Comparison of ENCODE assay signal across 9 mouse cellular contexts in the genomic region with DNA sequence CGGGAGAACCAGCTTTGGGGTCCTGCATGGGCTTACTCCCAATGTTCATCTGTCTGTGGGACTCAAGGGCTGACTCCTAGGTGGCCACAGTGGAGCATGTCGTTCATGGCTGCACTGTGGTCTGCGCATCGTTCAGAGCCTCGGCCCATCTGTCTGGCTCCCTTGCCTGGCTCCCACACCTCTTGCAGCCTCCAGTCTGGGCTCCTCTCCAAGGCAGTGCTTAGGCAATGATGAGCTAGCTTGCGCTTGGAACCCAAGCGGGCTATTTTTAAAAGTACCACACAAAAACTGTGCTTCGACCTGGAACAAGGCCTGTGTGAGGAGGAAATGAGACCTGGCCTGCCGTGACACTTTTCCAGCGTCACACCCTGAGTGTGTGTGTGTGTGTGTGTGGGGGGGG. TPM values are rescaled to one million over a fixed set of nuclear protein-coding genes. Genes with fewer than 3 reads are reported as not detected.
DNase-seq lines count a peak whose midpoint lies in the region; ATAC-seq and TF ChIP-seq lines count a peak whose summit lies in the region.
"Had no signal": no experiment of that assay in that cellular context is flagged by ENCODE, and none has a peak within 500 bp of the region (broad histone marks: within the 10 kb centered on the region; RNA-seq: fewer than 3 reads in every experiment).

No protein-coding gene starts in this region.

- 75% methylated on average over 10 of the region's 10 CpGs for WGBS in heart, embryonic 12.5 days
- WGBS in heart, embryonic 14.5 days, result 55% methylated on average over 10 of the region's 10 CpGs
- 60% methylated on average over 10 of the region's 10 CpGs for WGBS in stomach, postnatal 0 days

- H3K4me1 ChIP-seq in heart, embryonic 12.5 days (replicated peaks), result no peaks in the 10 kb centered on the region
- H3K4me1 ChIP-seq in heart, embryonic 14.5 days (ENCODE audit: control insufficient read depth in 2 of 2, insufficient read depth in 2 of 2, low read length in 2 of 2), result no peaks in the 10 kb centered on the region
- no peaks in the 10 kb centered on the region for H3K4me1 ChIP-seq in stomach, postnatal 0 days (replicated peaks; ENCODE audit: control insufficient read depth, insufficient read depth)

- intact Hi-C loops in left cerebral cortex, postnatal 25 days (cut with DNase I), result loop anchor here (1.0 kb wide), 2 partner anchors 17 to 20 kb away; no protein-coding TSS in a partner anchor

- peaks cover 4% of the 10 kb centered on the region; the same call in 1 of the 2 replicates for H3K9me3 ChIP-seq in heart, embryonic 12.5 days (replicated peaks)
- no peaks in the 10 kb centered on the region for H3K9me3 ChIP-seq in heart, embryonic 14.5 days (ENCODE audit: control insufficient read depth, low read length)
- H3K9me3 ChIP-seq in stomach, postnatal 0 days (ENCODE audit: control insufficient read depth, low read length), result no peaks in the 10 kb centered on the region

- no peak overlapping the region for H3K27ac ChIP-seq in heart, embryonic 12.5 days (ENCODE audit: poor library complexity, severe bottlenecking)
- H3K27ac ChIP-seq in heart, embryonic 14.5 days (replicated peaks in 1 of 2; ENCODE audit: control insufficient read depth in 1 of 2, insufficient read depth in 1 of 2, low read depth in 2 of 2, low read length in 2 of 2), result no peak overlapping the region
- H3K27ac ChIP-seq in stomach, postnatal 0 days (replicated peaks), result no peak overlapping the region

- no peak overlapping the region for H3K4me3 ChIP-seq in heart, embryonic 12.5 days
- H3K4me3 ChIP-seq in heart, embryonic 14.5 days (ENCODE audit: control insufficient read depth in 1 of 2, insufficient read depth in 1 of 2, low read depth in 1 of 2, low read length in 2 of 2), result no peak overlapping the region
- no peak overlapping the region for H3K4me3 ChIP-seq in stomach, postnatal 0 days (ENCODE audit: low read depth, low read length)

- no peak overlapping the region for H3K4me2 ChIP-seq in heart, embryonic 12.5 days
- no peak overlapping the region for H3K4me2 ChIP-seq in heart, embryonic 14.5 days (ENCODE audit: low read length)
- H3K4me2 ChIP-seq in stomach, postnatal 0 days (replicated peaks; ENCODE audit: low read depth), result no peak overlapping the region

- TF ChIP-seq EP300 in stomach, postnatal 0 days (optimal IDR thresholded peaks at IDR 0.05), result no peak

- H3K9ac ChIP-seq in heart, embryonic 12.5 days, result no peak overlapping the region
- no peak overlapping the region for H3K9ac ChIP-seq in heart, embryonic 14.5 days (ENCODE audit: low read length)
- H3K9ac ChIP-seq in stomach, postnatal 0 days (ENCODE audit: low read length), result no peak overlapping the region

- peak; percentile 96 for DNase-seq in heart, adult 11 months
- DNase-seq in cerebellum, adult 8-10 months, result peak; percentile 82
- peak; percentile 76 to 97 for DNase-seq in left cerebral cortex, postnatal 25 days (ENCODE audit: low spot score in 2 of 2)
- peak; percentile 23 for DNase-seq in stomach, postnatal 0 days (ENCODE audit: low spot score)
- no peak for DNase-seq in testis, postnatal 14 days (ENCODE audit: low spot score)
- DNase-seq in embryo, embryonic 9.5 days (ENCODE audit: extremely low spot score), result no peak

- no peaks in the 10 kb centered on the region for H3K36me3 ChIP-seq in heart, embryonic 12.5 days
- no peaks in the 10 kb centered on the region for H3K36me3 ChIP-seq in heart, embryonic 14.5 days (ENCODE audit: control insufficient read depth, insufficient read depth, low read length)
- no peaks in the 10 kb centered on the region for H3K36me3 ChIP-seq in stomach, postnatal 0 days (ENCODE audit: control insufficient read depth, insufficient read depth, low read length)

- no peaks in the 10 kb centered on the region for H3K27me3 ChIP-seq in heart, embryonic 12.5 days (replicated peaks)
- no peaks in the 10 kb centered on the region for H3K27me3 ChIP-seq in heart, embryonic 14.5 days (ENCODE audit: control insufficient read depth, insufficient read depth, low read length)
- no peaks in the 10 kb centered on the region for H3K27me3 ChIP-seq in stomach, postnatal 0 days (ENCODE audit: control insufficient read depth, insufficient read depth, low read length)

- no peak for ATAC-seq in heart, embryonic 12.5 days (ENCODE audit: insufficient number of reproducible peaks, low FRiP score)
- ATAC-seq in heart, embryonic 14.5 days (ENCODE audit: insufficient number of reproducible peaks, insufficient read depth, low FRiP score, low read depth), result peak; percentile 35; the same call in 1 of the 2 replicates
- ATAC-seq in stomach, postnatal 0 days (ENCODE audit: low FRiP score, low TSS enrichment), result 0 out of 2 replicates have a peak, but pooled peaks have one; percentile 32

- TF ChIP-seq CTCF in stomach, postnatal 0 days (IDR thresholded peaks at IDR 0.05; ENCODE audit: low read depth), result no peak

RNA-seq across cellular contexts. Expression of a gene that starts 21.7 kb away (rescaled TPM):
- polyA plus RNA-seq in heart, embryonic 12.5 days (2016; fragmentation: Nextera tagmentation; extraction: Ambion mirVana), result 0.54 and 0.70 TPM in 2 replicates
- polyA plus RNA-seq in heart, embryonic 14.5 days (2014; fragmentation: Nextera tagmentation; extraction: Ambion mirVana), result 0.74 and 1.0 TPM in 2 replicates
- total RNA-seq in left cerebral cortex, postnatal 25 days (2021), result 100 to 1,000 TPM; 204 to 227 TPM
- 0.10 and 0.11 TPM in 2 replicates for polyA plus RNA-seq in stomach, postnatal 0 days (2015; fragmentation: Nextera tagmentation; extraction: Ambion mirVana)
- total RNA-seq: CH12.LX had no signal

RNA-seq across cellular contexts. Expression of a gene that starts 40.8 kb away (rescaled TPM):
- polyA plus RNA-seq in heart, embryonic 12.5 days (2016; fragmentation: Nextera tagmentation; extraction: Ambion mirVana), result 105 and 106 TPM in 2 replicates
- polyA plus RNA-seq in heart, embryonic 14.5 days (2014; fragmentation: Nextera tagmentation; extraction: Ambion mirVana), result 104 and 105 TPM in 2 replicates
- total RNA-seq in left cerebral cortex, postnatal 25 days (2021), result 10 to 100 TPM; 44.7 to 50.8 TPM
- 98.2 and 102 TPM in 2 replicates for polyA plus RNA-seq in stomach, postnatal 0 days (2015; fragmentation: Nextera tagmentation; extraction: Ambion mirVana)

Comparison
In these comparisons a context has a peak if more than half of its experiments do, and no peak if none do; other contexts are left out.
1. DNase-seq: peak in heart, adult 11 months (single experiment), cerebellum, adult 8-10 months (single experiment), left cerebral cortex, postnatal 25 days (2 of 2) and stomach, postnatal 0 days (single experiment); none in testis, postnatal 14 days (single experiment) and embryo, embryonic 9.5 days (single experiment).